Mouse (Mus musculus) CD8-positive naive resting alpha-beta T cell, adult 2 months (primary cell): ENCODE measurements at regions not wholly inside any gene's neighbourhood (a gene's known extent, or its start where the extent isn't known, plus 50 kb on each side); places are given as distances from the start of the nearest gene placed in this dataset.

ENCODE experiments used
- DNase-seq, 2 experiments: peaks; one replicate each; pipeline ENCODE4 v3.0.0; 2022; ENCODE audit warnings: low read depth in 2 of 2, low spot score in 2 of 2

GRCm38 (mm10) chr8:116238670-116239069, 266.1 kb upstream of the Dynlrb2 start:
- DNase-seq = no peak

- no peak for DNase-seq
Observed at GRCm38 (mm10) chr8:116237561-116238100, 267.1 kb upstream of the Dynlrb2 start.

DNA sequence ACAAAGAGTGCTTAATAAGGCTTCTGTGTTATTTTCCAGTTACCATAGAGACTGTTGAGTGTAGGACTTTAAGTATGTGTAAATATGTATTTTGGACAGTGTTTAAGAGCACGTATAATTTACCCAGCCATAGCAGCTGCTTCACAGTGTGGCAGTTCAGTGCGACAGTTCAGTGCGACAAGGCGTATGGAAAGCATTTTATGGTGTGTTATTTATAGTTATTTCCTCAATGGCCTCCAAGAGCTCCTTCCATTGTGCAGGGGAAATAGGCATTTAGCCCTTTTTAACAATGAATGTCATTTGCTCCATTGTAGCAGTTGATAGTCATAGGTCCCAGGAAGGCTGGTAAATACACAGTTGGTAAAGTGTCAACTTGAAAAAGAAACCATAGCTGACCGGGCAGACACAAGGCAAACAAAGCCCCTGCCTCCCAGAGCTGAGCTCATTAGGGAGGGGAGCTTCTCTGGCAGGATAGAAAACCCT, 275.1 kb upstream of the Dynlrb2 start:
- no peak for DNase-seq

- no peak for DNase-seq
Observed at GRCm38 (mm10) chr8:116227003-116227402, 277.8 kb upstream of the Dynlrb2 start.

GRCm38 (mm10) chr8:116223235-116223634, 281.5 kb upstream of the Dynlrb2 start:
- DNase-seq = no peak

DNA sequence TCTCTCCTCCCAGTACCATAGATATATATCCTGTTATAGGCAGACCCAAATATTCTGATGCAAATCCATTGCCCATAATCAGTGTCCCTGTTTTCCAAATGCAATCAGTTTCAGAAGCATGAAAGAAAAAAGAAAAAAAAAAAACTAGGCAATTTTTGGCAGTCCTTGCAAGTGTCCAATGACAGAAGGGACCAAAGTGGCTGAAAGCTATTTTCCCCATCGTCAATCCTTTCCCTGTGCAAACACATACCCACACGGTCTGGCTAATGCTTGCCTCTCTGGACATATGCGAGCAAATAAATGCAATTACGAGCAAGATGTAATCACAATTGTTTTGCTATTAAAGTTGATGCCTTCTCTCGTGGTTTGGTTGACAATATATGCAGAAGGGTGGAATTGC, 288.9 kb upstream of the Dynlrb2 start:
- DNase-seq = no peak

DNA sequence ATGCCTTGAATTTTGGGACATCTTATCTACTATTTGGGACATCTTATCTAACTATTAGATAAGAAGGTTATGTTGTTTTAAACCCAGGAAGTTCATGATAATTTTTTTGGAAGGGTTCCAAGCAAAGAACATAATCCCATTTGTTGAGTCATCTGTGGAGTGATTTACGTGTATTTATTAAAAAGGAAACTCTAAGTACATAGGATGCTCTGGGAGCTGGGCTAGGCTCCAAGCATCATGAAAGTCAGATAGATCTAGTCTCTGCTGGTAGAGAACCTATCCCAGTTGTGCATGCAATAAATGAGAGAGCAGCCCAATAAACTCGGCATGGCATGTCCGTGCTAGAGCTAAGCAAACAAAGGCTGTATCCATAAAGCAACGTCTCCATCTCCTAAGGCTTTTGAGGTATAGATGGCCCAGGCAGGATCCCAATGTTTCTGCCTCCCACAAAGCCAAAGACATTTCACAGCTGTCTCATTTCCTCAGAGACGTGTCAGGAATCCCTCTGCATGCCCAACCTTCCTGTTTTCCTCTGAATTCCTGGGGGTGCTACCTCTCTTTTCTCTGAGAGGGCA, 289.4 kb upstream of the Dynlrb2 start:
- no peak for DNase-seq

DNA sequence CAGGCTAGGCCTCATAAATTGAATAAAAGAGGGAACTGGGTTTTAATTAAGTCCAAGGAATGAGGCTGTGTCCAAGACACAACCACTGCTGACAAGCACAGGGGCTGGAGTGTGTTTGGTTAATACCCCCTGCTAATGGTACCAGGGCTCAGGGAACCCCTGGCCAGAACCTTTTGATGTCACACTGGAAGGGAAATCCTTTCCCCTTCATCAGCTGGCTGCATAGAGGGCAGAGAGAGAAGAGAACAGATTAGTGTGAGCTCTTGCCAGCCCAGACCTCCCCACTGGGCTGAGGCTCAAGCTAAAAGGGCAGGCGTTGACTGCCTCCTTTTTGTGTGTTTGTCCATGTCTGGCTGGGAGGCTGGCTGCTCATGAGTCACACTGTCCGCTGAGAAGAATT, 301.1 kb upstream of the Dynlrb2 start:
- no peak for DNase-seq

GRCm38 (mm10) chr8:116200459-116200999, 304.2 kb upstream of the Dynlrb2 start:
- no peak for DNase-seq

GRCm38 (mm10) chr8:116196623-116197184, 308.1 kb upstream of the Dynlrb2 start:
- no peak for DNase-seq

GRCm38 (mm10) chr8:116192096-116192495, 312.7 kb upstream of the Dynlrb2 start:
- no peak for DNase-seq

- no peak for DNase-seq
Observed at GRCm38 (mm10) chr8:116185206-116185605, 319.6 kb upstream of the Dynlrb2 start.

- DNase-seq = no peak
Observed at GRCm38 (mm10) chr8:116184241-116184640, 320.5 kb upstream of the Dynlrb2 start.

- DNase-seq = no peak
Observed at GRCm38 (mm10) chr8:116177946-116178345, 326.8 kb upstream of the Dynlrb2 start.

GRCm38 (mm10) chr8:116174891-116175290, 329.9 kb upstream of the Dynlrb2 start:
- no peak for DNase-seq

- no peak for DNase-seq
Observed at GRCm38 (mm10) chr8:116173961-116174360, 330.8 kb upstream of the Dynlrb2 start.

GRCm38 (mm10) chr8:116167874-116168273, 336.9 kb upstream of the Dynlrb2 start:
- no peak for DNase-seq

DNA sequence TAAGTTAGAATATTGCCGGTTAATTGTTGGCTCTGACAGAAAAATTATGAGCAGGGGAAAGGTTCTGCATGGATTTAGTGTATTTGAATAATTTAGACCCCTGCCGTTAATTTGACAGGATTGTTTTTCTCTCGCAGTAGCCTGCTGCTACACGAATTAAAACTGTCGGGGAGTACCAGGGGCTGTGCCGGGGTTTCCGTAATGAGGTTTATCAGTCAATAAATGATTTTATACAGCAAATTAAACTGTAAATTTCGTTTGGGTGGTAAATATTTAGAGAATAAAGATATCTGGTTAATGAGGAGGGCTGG, 339.8 kb upstream of the Dynlrb2 start:
- DNase-seq = no peak

GRCm38 (mm10) chr8:116164190-116164988, 340.4 kb upstream of the Dynlrb2 start:
- no peak for DNase-seq

GRCm38 (mm10) chr8:116160932-116161331, 343.8 kb upstream of the Dynlrb2 start:
- no peak for DNase-seq

- DNase-seq = no peak
Observed at GRCm38 (mm10) chr8:116143687-116144573, 360.8 kb upstream of the Dynlrb2 start.
